ENCODE assay signal across 8 mouse cellular contexts in genomic region chr2:84797833-84798492, GRCm38 (mm10). TPM values are rescaled to one million over a fixed set of nuclear protein-coding genes. Genes with fewer than 3 reads are reported as not detected.
DNase-seq lines count a peak whose midpoint lies in the region; ATAC-seq and TF ChIP-seq lines count a peak whose summit lies in the region.

No protein-coding gene starts in this region.

- no peaks in the 10 kb centered on the region for H3K9me3 ChIP-seq in embryonic facial prominence, embryonic 11.5 days (replicated peaks; ENCODE audit: control insufficient read depth, low read length)
- no peaks in the 10 kb centered on the region; the same call in 1 of the 2 replicates for H3K9me3 ChIP-seq in limb, embryonic 10.5 days (replicated peaks)
- H3K9me3 ChIP-seq in midbrain, embryonic 12.5 days, result peaks cover 10% of the 10 kb centered on the region

- H3K27ac ChIP-seq in embryonic facial prominence, embryonic 11.5 days (replicated peaks; ENCODE audit: low read depth, low read length), result no peak overlapping the region
- peak overlapping the region; percentile 77; the same call in 1 of the 2 replicates for H3K27ac ChIP-seq in limb, embryonic 10.5 days
- H3K27ac ChIP-seq in midbrain, embryonic 12.5 days (replicated peaks), result peak overlapping the region; percentile 39; the same call in 1 of the 2 replicates
- H3K27ac ChIP-seq in small intestine, adult 2 months (ENCODE audit: insufficient read depth, low read depth, low read length), result peak overlapping the region; percentile 89

- peak overlapping the region; percentile 98 for H3K4me2 ChIP-seq in embryonic facial prominence, embryonic 11.5 days (ENCODE audit: low read depth, low read length)
- H3K4me2 ChIP-seq in midbrain, embryonic 12.5 days (replicated peaks), result peak overlapping the region; percentile 98

- TF ChIP-seq CTCF in small intestine, adult 2 months (IDR thresholded peaks at IDR 0.05; ENCODE audit: extremely low read depth, insufficient read length, insufficient replicate concordance, low read depth, low read length), result peak; percentile 64; the same call in 1 of the 2 replicates

- H3K4me1 ChIP-seq in embryonic facial prominence, embryonic 11.5 days (ENCODE audit: control insufficient read depth, insufficient read depth, low read length), result no peaks in the 10 kb centered on the region
- H3K4me1 ChIP-seq in limb, embryonic 10.5 days, result peaks cover 14% of the 10 kb centered on the region
- no peaks in the 10 kb centered on the region for H3K4me1 ChIP-seq in midbrain, embryonic 12.5 days
- peaks cover 9% of the 10 kb centered on the region; the same call in 1 of the 2 replicates for H3K4me1 ChIP-seq in small intestine, adult 2 months (ENCODE audit: control insufficient read depth, insufficient read depth, insufficient read length, low read length)

- DNase-seq in 3134 (ENCODE audit: extremely low read depth, insufficient read length, low spot score), result peak; percentile 32
- DNase-seq in adrenal gland, postnatal 25 days, result peak; percentile 69
- peak; percentile 92 for DNase-seq in embryonic facial prominence, embryonic 11.5 days (ENCODE audit: low spot score)
- DNase-seq in heart, adult 18-20 months, result peak; percentile 83 to 89
- DNase-seq in kidney, adult 18-20 months, result peak; percentile 72
- peak; percentile 84 for DNase-seq in limb, embryonic 10.5 days (ENCODE audit: low spot score)

- TF ChIP-seq POLR2A in small intestine, adult 2 months (IDR thresholded peaks at IDR 0.05; ENCODE audit: low read depth, low read length), result no peak

- H3K36me3 ChIP-seq in embryonic facial prominence, embryonic 11.5 days (replicated peaks; ENCODE audit: control insufficient read depth, insufficient read depth, low read depth, low read length), result no peaks in the 10 kb centered on the region
- H3K36me3 ChIP-seq in limb, embryonic 10.5 days, result no peaks in the 10 kb centered on the region
- no peaks in the 10 kb centered on the region for H3K36me3 ChIP-seq in midbrain, embryonic 12.5 days
- H3K36me3 ChIP-seq in small intestine, adult 2 months (ENCODE audit: control insufficient read depth, insufficient read depth, low read length), result 0 out of 2 replicates have a peak, but pooled peaks cover 3% of the 10 kb centered on the region

- peak; percentile 58; the same call in 1 of the 2 replicates for ATAC-seq in embryonic facial prominence, embryonic 11.5 days (replicated peaks; ENCODE audit: insufficient number of reproducible peaks, low FRiP score, low TSS enrichment, low read depth)
- peak; percentile 78 for ATAC-seq in midbrain, embryonic 12.5 days (ENCODE audit: low FRiP score, low read depth)

- peak overlapping the region; percentile 44 for H3K4me3 ChIP-seq in embryonic facial prominence, embryonic 11.5 days (ENCODE audit: low read depth, low read length)
- peak overlapping the region; percentile 69 for H3K4me3 ChIP-seq in limb, embryonic 10.5 days
- peak overlapping the region; percentile 61 for H3K4me3 ChIP-seq in midbrain, embryonic 12.5 days
- H3K4me3 ChIP-seq in small intestine, adult 2 months (ENCODE audit: low read depth, low read length), result peak overlapping the region; percentile 79

- WGBS in embryonic facial prominence, embryonic 11.5 days, result 10% methylated on average over 13 of the region's 13 CpGs
- WGBS in limb, embryonic 10.5 days, result 13% methylated on average over 13 of the region's 13 CpGs
- WGBS in midbrain, embryonic 12.5 days, result 10% methylated on average over 13 of the region's 13 CpGs
- 15% methylated on average over 13 of the region's 13 CpGs for WGBS in small intestine, adult 2 months

- H3K9ac ChIP-seq in embryonic facial prominence, embryonic 11.5 days (replicated peaks; ENCODE audit: low read length), result peak overlapping the region; percentile 60
- peak overlapping the region; percentile 61; the same call in 1 of the 2 replicates for H3K9ac ChIP-seq in midbrain, embryonic 12.5 days (replicated peaks)

- H3K27me3 ChIP-seq in embryonic facial prominence, embryonic 11.5 days (ENCODE audit: control insufficient read depth, insufficient read depth, low read length), result no peaks in the 10 kb centered on the region
- no peaks in the 10 kb centered on the region for H3K27me3 ChIP-seq in limb, embryonic 10.5 days (ENCODE audit: low read depth, poor library complexity, severe bottlenecking)
- no peaks in the 10 kb centered on the region for H3K27me3 ChIP-seq in midbrain, embryonic 12.5 days
- no peaks in the 10 kb centered on the region for H3K27me3 ChIP-seq in small intestine, adult 2 months (ENCODE audit: control insufficient read depth, insufficient read depth, low read length)

RNA-seq across cellular contexts. Expression of gene Ube2l6, which starts 0.7 kb away (rescaled TPM):
- 16.9 and 19.9 TPM in 2 replicates for total RNA-seq in adrenal gland, postnatal 25 days (2021)
- 30.6 and 36.1 TPM in 2 replicates for polyA plus RNA-seq in embryonic facial prominence, embryonic 11.5 days (2014; fragmentation: Nextera tagmentation; extraction: Ambion mirVana)
- total RNA-seq in heart, adult 18-20 months (2021), result 10 to 100 TPM; 30.0 to 33.2 TPM
- 17.6 and 19.2 TPM in 2 replicates for polyA plus RNA-seq in limb, embryonic 10.5 days (2016; fragmentation: Nextera tagmentation; extraction: Ambion mirVana)
- polyA plus RNA-seq in midbrain, embryonic 12.5 days (2016; fragmentation: Nextera tagmentation; extraction: Ambion mirVana), result 26.6 and 31.2 TPM in 2 replicates
- polyA plus RNA-seq in small intestine, adult 2 months (2012; rRNA removed), result 28.6 and 85.7 TPM in 2 replicates

RNA-seq across cellular contexts. Expression of gene Serping1, which starts 22.7 kb away (rescaled TPM):
- 31.8 and 33.5 TPM in 2 replicates for total RNA-seq in adrenal gland, postnatal 25 days (2021)
- 21.0 and 22.4 TPM in 2 replicates for polyA plus RNA-seq in embryonic facial prominence, embryonic 11.5 days (2014; fragmentation: Nextera tagmentation; extraction: Ambion mirVana)
- total RNA-seq in heart, adult 18-20 months (2021), result 10 to 100 TPM; 64.0 to 71.6 TPM
- 9.3 and 10.8 TPM in 2 replicates for polyA plus RNA-seq in limb, embryonic 10.5 days (2016; fragmentation: Nextera tagmentation; extraction: Ambion mirVana)
- polyA plus RNA-seq in midbrain, embryonic 12.5 days (2016; fragmentation: Nextera tagmentation; extraction: Ambion mirVana), result 38.8 and 46.2 TPM in 2 replicates
- 66.5 and 97.6 TPM in 2 replicates for polyA plus RNA-seq in small intestine, adult 2 months (2012; rRNA removed)

RNA-seq across cellular contexts. Expression of gene Smtnl1, which starts 24.5 kb away (rescaled TPM):
- not detected in 2 replicates for total RNA-seq in adrenal gland, postnatal 25 days (2021)
- polyA plus RNA-seq in embryonic facial prominence, embryonic 11.5 days (2014; fragmentation: Nextera tagmentation; extraction: Ambion mirVana), result 0.11 and 0.20 TPM in 2 replicates
- total RNA-seq in heart, adult 18-20 months (2021), result not detected
- polyA plus RNA-seq in limb, embryonic 10.5 days (2016; fragmentation: Nextera tagmentation; extraction: Ambion mirVana), result 0.11 and 0.56 TPM in 2 replicates
- 0.13 TPM in 1 of 2 replicates, not detected in the other for polyA plus RNA-seq in midbrain, embryonic 12.5 days (2016; fragmentation: Nextera tagmentation; extraction: Ambion mirVana)
- polyA plus RNA-seq in small intestine, adult 2 months (2012; rRNA removed), result 0.06 TPM in 1 of 2 replicates, not detected in the other

RNA-seq across cellular contexts. Expression of gene Timm10, which starts 28.8 kb away (rescaled TPM):
- total RNA-seq in adrenal gland, postnatal 25 days (2021), result 40.4 and 43.8 TPM in 2 replicates
- 45.9 and 50.0 TPM in 2 replicates for polyA plus RNA-seq in embryonic facial prominence, embryonic 11.5 days (2014; fragmentation: Nextera tagmentation; extraction: Ambion mirVana)
- total RNA-seq in heart, adult 18-20 months (2021), result 100 to 1,000 TPM; 109 to 146 TPM
- polyA plus RNA-seq in limb, embryonic 10.5 days (2016; fragmentation: Nextera tagmentation; extraction: Ambion mirVana), result 64.5 and 71.0 TPM in 2 replicates
- 32.7 and 35.8 TPM in 2 replicates for polyA plus RNA-seq in midbrain, embryonic 12.5 days (2016; fragmentation: Nextera tagmentation; extraction: Ambion mirVana)
- 28.6 and 32.0 TPM in 2 replicates for polyA plus RNA-seq in small intestine, adult 2 months (2012; rRNA removed)

RNA-seq across cellular contexts. Expression of gene Slc43a1, which starts 40.7 kb away (rescaled TPM):
- 2.4 and 4.3 TPM in 2 replicates for total RNA-seq in adrenal gland, postnatal 25 days (2021)
- polyA plus RNA-seq in embryonic facial prominence, embryonic 11.5 days (2014; fragmentation: Nextera tagmentation; extraction: Ambion mirVana), result 23.1 and 28.0 TPM in 2 replicates
- total RNA-seq in heart, adult 18-20 months (2021), result 1 to 10 TPM; 2.6 to 3.3 TPM
- 36.6 and 42.6 TPM in 2 replicates for polyA plus RNA-seq in limb, embryonic 10.5 days (2016; fragmentation: Nextera tagmentation; extraction: Ambion mirVana)
- 9.5 and 10.2 TPM in 2 replicates for polyA plus RNA-seq in midbrain, embryonic 12.5 days (2016; fragmentation: Nextera tagmentation; extraction: Ambion mirVana)
- polyA plus RNA-seq in small intestine, adult 2 months (2012; rRNA removed), result 1.8 and 4.4 TPM in 2 replicates

Comparison
In these comparisons a context has a peak if more than half of its experiments do, and no peak if none do; other contexts are left out.
1. DNase-seq: peak in every context shown above with its lines; median percentile 92 in embryonic facial prominence, embryonic 11.5 days; 86 in heart, adult 18-20 months; 84 in limb, embryonic 10.5 days; 72 in kidney, adult 18-20 months; 69 in adrenal gland, postnatal 25 days; 32 in 3134.